Mouse (Mus musculus) neural tube, embryonic 10.5 days (tissue): ENCODE measurements around the gene Gpr142.

Source experiments
- DNase-seq: peaks from one replicate; pipeline ENCODE4 v3.0.0-alpha.2; 2017; ENCODE audit warnings: low spot score; ENCODE audit errors: extremely low spot score

Gene Gpr142

DNA sequence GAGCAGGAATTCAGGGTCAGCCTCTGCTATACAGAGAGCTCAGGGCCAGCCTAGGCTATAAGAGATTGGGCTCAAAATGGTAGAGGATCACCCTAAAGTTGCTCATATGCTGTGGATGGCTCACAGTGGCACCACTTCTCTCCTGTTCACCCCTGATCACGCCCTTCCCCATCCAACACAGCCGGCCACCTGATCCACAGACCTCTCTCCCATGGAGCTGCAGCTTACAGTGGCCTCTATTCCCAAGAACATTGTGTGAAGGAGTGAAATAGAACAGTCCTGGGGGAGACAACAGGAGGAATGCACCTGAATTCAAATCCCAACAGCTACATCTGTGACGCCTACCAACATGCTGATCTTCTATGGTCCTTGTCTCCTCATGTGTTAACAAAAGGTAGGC, at the start of gene Gpr142:
Gene Gpr142, plus strand, starts transcription at position 301 of the 400 bp plus-strand sequence.
- DNase-seq, result no peak

DNA sequence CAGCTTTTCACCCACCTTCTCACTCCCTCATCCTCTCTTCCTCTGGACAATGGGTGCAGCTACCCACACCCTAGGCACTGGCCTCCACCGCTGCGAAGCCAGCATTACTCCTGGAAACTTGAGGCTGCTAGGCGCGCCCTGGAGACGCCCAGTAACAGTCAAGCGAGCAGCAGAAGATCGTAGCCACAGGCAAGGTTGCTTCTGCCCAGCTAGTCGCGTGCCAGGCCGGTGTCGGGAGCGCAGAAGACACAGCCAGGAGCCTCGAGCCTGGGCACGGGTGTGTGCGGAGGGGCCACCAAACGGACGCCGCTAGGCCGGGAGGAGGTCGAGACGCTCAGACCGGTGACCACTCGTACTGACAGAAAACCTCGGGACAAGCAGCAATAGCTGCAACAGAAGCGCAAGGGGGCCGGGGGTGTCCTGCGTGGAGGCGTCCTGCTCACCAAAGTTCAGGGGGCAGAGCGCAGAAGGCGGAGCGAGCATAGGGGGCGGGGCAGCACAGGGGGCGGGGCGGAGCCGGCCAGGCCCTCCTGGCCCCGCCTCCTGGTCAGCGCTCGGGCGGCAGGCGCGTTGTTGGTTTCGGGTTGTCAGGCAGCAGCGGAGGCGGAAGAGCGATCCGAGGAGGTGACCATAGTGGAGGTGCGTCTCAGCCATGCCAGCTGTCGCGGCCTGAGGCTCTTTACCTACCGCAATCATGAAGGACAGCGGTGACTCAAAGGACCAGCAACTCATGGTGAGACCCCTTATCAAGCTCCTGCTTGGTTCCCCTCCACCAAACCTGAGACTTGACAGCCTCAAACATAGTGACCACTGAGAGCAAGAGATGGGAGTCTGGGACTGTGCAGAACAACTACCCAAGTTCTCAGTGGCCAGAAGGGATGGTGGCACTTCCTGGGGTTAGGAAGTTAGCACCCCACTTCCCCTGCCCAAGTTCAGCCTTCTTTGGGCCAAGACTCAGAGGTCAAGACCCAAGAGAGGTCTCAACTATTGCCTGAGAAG, 33.6 kb upstream of the Gpr142 start, which contains the start of gene Kif19a:
Gene Kif19a, plus strand, starts transcription at position 569 of the 999 bp plus-strand sequence.
- peak; percentile 78 for DNase-seq

DNA sequence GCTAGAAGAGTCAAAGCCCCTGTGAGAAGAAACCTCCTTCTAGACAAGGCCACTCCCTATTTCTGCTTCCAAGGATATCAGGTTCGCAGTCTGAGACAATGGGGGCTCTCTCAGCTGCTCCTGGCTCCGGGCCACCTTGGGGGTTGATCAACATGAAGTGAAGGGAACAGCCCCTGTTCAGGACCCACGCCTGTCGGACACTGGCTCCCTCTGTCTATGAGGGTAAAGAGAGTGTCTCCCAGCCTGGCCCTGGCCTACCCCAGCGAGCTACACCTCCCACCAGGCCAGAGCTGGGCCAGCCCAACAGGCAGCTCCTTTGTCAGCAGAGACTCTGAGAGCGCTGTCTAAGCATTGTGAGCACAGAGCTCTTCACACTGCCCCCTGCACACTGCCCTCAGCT, 28.8 kb upstream of the Gpr142 start:
- no peak for DNase-seq

DNA sequence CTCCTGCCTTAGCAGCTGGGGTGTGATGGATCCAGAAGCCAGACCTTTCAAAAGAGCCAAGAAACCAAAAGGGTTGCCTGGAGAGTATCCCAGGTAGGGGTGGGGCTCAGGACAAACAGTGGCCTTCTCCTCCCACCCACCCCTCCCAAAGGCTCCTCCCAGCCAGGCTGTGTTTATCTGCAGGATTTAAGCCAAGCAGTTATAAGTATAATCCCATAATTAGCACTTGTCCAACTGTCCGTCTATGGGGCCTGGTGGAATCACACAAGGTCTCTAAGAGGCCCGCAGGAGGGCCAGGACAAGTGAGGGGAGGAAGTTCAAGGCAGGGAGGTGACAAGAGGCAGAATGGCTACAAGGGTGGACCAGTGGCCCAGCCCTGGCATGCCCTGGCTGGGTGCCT, 26.8 kb upstream of the Gpr142 start:
- no peak for DNase-seq

DNA sequence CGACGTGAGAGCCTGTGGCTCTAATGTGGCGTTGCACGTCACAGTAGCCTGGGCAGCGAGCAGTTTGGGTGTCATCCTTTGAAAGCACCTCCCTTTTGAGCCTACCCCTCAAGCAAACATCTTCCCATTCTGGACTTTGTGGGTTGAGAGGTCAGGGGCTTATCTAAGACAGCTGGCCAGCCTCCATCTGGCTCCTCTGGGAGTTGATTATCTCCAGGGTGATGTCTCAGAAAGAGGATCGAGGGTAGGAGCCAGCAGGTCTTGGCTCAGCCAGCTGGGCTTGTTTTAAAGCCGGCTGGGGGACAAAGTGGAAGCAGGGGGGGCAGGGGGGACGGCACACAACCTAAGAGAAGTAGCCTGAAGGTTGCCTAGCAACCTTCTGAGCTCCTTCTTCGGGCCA, 18.6 kb upstream of the Gpr142 start:
- DNase-seq, result peak; percentile 22

DNA sequence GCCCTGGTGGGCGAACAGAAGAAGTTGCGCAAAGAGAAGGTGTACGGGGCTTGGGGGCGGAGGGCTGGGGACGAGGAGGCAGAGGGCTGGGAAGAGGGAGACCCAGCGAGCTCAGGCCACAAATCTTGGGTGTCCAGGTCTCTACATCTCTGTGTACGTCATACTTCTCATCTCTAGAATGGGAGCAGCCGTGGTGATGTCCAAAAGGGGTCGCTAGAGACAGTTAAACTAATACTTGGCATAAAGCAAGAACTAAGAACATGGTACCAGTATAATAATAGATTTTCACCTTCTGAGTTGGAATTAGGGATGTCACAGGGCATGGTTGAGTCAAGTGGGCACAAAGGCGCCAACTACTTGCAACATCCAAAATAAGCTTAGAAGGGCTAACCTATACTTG, 12.8 kb upstream of the Gpr142 start:
- no peak for DNase-seq

DNA sequence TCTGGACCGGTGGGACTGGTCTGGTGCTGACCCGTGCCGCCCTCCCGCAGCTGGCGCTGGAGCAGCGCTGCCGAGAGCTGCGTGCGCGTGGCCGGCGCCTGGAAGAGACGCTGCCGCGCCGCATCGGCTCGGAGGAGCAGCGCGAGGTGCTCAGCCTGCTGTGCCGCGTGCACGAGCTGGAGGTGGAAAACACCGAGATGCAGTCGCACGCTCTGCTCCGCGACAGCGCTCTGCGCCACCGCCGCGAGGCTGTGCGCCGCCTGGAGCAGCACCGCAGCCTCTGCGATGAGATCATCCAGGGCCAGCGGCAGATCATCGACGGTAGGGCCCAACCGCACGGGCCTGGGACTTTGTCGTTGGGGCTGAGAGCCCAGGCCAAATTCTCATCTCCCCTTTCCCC, 12.4 kb upstream of the Gpr142 start:
- DNase-seq, result peak; percentile 47

DNA sequence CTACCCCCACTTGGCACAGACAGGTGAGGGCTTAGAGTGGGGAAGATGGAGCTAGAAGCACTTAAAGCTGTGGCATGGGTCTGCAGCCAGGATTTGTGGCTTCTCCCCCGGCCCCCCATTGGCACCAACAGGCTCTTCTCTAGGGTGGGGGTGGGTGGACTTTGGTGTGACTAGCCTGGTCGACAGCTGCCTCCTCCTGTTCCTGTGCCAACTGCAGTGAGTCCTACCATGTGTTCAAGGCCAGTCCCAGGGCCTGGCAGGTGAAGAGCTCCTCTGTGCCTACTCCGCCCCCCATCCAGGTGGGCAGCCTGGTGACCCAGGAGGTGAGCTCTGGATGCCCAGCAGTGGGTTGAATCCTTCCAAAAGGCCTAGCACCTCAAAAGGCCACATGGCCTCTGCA, 11.1 kb upstream of the Gpr142 start:
- no peak for DNase-seq

DNA sequence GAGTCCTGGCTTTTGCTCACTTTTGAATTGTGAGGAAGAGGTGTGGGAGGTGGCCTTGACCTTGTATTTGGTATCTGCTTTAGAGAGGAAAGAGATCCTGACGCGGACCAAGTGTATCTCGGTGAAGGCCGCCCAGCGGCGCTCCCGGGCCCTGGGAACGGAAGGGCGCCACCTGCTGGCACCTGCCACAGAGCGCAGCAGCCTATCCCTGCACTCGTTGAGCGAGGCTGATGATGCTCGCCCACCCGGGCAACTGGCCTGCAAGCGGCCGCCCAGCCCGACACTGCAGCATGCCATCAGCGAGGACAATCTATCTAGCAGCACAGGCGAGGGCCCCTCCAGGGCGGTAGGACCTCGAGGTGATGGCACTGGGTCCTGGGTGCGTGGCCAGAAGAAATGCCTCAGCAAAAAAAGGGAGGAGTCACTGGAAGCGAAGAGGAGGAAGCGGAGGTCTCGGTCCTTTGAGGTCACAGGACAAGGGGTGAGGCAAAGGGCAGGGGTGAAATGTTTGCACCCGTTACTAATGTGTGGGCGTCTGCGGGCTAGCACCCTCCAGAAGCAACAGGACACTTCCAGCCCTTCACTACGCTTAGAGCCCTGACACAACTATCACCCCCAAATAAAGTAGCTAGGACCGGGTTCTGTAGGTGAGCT, 9.5 kb upstream of the Gpr142 start:
- DNase-seq, result peak; percentile 92

DNA sequence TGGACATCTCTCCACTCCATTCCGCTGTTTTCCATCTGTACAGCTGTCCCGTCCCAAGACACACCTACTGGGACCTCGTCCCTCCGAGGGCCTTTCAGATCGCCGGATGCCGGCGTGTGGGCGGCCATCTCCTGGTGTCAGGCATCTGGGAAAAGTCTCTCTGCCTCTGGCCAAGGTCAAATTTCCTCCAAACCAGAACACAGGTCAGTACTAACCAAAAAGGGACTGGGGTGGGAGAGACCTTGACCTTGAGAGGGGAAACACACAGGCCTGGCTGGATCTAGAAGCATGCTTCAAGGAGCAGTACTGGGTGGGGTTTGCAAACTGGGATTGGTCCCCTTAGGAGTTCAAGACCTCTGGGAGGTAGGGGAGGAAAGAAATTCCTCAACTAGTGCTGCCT, 9.0 kb upstream of the Gpr142 start:
- DNase-seq, result no peak

GRCm38 (mm10) chr11:114790171-114790570, 8.6 kb upstream of the Gpr142 start:
- DNase-seq, result no peak

DNA sequence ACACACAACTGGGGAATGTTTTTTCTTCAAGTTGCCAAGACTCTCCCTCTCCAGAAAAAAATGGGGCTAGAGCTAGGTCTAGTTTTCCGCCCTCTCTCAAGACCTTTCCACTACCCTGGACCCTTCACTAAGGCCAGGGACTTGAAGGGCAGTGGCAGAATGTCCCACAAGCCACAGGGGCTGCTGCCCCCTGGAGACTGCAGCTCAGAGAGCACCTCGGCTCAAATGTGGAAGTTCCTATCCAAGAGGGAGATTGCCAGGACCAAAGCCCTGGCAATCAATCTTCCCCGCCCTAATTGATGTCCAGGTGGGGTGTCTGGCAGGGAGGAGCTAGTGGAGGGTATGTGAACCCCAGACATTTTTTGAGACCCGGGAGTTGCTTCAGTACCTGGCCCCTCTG, 7.9 kb upstream of the Gpr142 start:
- no peak for DNase-seq

DNA sequence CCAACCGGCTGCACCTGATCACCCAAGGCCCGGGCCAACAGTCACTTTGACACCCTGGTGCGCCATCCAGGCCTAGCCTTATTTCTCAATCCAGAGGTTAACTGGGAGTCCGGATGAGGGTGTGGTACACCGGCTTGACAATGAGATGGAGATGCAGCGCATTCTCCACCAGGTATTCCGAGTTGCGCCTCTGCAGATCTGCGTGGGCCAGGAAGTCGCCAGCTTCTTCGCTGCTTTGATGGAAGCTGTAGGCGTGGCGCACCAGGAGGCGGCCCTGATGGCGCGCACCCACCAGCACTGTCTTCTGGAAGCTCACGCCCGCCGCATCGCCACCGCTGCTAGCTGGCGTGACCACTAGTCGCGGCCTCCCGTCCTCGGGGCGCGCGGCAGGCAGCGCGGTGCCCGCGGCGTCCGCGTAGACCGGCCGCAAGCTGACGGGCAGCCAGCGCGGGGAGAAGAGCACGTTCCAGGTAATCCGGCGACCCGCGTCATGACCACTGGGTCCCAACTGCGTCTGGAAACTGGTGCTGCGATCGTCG, 7.3 kb upstream of the Gpr142 start:
- DNase-seq, result peak; percentile 52

GRCm38 (mm10) chr11:114791891-114792411, 6.8 kb upstream of the Gpr142 start:
- DNase-seq, result peak; percentile 52

GRCm38 (mm10) chr11:114792931-114793494, 5.7 kb upstream of the Gpr142 start:
- no peak for DNase-seq

DNA sequence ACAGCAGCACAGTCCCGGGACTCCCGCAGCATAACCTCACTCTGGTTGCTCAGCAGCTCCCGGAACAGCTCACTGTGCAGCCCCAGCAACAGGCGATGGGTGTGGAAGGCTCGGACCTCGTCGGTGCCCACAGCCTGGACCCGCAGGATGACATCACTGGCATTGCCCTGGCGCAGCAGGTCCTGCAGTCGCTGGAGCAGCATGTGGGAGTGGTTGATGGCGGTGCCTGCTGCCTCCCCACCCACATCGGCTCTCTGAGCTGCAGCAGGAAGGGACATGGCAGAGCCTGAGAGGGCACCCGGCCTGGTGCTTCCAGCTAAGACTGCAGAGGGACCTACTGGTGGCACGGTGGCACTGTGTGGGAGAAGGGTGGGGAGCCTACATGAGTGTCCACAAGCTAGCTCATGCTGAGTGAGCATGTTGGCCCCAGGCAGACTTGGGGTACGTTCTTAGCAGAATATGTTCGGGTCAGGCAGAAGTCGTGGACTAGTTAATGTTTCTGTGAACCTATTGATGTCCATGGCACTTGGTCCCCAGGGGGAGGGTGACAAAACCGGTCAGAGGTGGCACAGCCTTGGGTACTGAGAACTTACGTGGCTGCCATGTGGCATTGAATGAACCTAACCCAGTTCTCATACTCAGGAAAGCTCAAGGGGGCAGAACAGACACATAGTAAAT, 4.7 kb upstream of the Gpr142 start:
- DNase-seq, result no peak

DNA sequence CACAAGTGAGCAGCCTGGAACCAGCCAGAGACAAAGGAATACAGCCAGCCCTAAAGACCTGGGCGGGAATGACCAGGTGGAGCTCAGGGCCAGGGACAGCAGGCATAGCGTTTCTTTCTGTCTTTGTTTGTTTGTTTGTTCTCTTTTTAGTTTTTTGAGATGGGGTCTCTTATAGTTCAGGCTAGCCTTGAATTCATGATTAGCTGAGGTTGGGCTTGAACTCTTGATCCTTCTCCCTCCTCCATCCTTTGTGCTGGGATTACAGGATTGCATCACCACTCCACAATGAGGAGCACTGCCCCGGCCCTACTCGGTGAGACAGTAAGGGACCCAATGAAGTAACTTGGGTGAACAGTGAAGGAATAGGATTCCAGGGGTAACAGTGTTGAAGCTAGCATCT, 4.0 kb upstream of the Gpr142 start:
- no peak for DNase-seq

- peak; percentile 85 for DNase-seq
These were observed 3.4 kb upstream of the Gpr142 start for GRCm38 (mm10) chr11:114795231-114795746.

GRCm38 (mm10) chr11:114795848-114796322, 2.8 kb upstream of the Gpr142 start, which contains the start of gene Btbd17:
Btbd17 (minus strand) TSS chr11:114795945.
- DNase-seq, result peak; percentile 56

DNA sequence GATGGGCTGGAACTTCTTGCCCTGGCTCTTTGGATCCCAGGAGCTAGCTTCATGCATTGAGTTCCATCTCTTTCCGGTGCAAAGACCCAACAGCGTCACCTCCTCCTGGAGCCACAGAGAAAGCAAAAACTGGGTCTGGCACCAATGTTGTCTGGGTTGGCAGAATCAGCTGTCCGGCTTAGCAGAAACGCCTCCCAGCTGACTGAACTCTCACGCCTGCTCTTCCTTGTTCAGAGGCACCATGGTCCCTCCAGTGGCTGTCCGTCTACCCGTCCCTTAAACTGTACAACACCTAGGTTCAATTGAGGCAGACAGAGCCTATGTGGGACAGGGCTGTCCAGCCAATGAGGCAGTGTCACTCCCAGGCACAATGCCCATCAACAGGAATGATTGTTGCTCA, 1.5 kb upstream of the Gpr142 start:
- DNase-seq, result no peak

GRCm38 (mm10) chr11:114797981-114798380, 743 bp upstream of the Gpr142 start:
- no peak for DNase-seq
